Mouse (Mus musculus): ENCODE results near the gene Phf20.

GRCm38 (mm10) chr2:156227689-156228088 lies 31.4 kb downstream of the Phf20 start:
- TF ChIP-seq CTCF (IDR thresholded peaks at IDR 0.05; ENCODE audit: low read depth) (no peak), EP300 (IDR thresholded peaks at IDR 0.05; ENCODE audit: low read depth) (no peak)

Measured in liver, embryonic 14.5 days (tissue).